Mouse (Mus musculus) MEL (cell line): ENCODE measurements around the gene Sirt3. TPM values are rescaled to one million over a fixed set of nuclear protein-coding genes. Genes with fewer than 3 reads are reported as not detected.

Experiments used
- DNase-seq: peaks from one replicate; pipeline ENCODE4 v3.0.0; 2011; ENCODE audit warnings: low read depth, low spot score
- H3K27ac ChIP-seq: 2 replicates; pipeline ENCODE4 v1.5.1; 2012; ENCODE audit warnings: low read depth, mild to moderate bottlenecking, control low read depth, low read length, moderate library complexity; ENCODE audit not compliant: control insufficient read depth
- H3K27me3 ChIP-seq, 2 experiments: fragments of 150-350 bp in 1 of 2; sonication (generic) in 1 of 2; 2 replicates each; pipeline ENCODE4 v1.6.1; 2012; ENCODE audit warnings: low read length in 2 of 2, mild to moderate bottlenecking in 2 of 2, improper control_type of control experiment in 1 of 2, moderate library complexity in 1 of 2; ENCODE audit not compliant: insufficient read depth in 2 of 2, control insufficient read depth in 1 of 2
- H3K36me3 ChIP-seq, 2 experiments: 2 replicates each; pipeline ENCODE4 v1.6.1; 2012 to 2014; ENCODE audit warnings: low read length in 2 of 2, improper control_type of control experiment in 1 of 2, inconsistent platforms in 1 of 2, mild to moderate bottlenecking in 1 of 2; ENCODE audit not compliant: insufficient read depth in 2 of 2, control insufficient read depth in 1 of 2
- H3K4me1 ChIP-seq, 2 experiments: fragments of 150-350 bp in 1 of 2; sonication (generic) in 1 of 2; 2 replicates each; pipeline ENCODE4 v1.6.1; 2012; ENCODE audit warnings: low read length in 2 of 2, improper control_type of control experiment in 1 of 2, mild to moderate bottlenecking in 1 of 2; ENCODE audit not compliant: insufficient read depth in 2 of 2, control insufficient read depth in 1 of 2
- H3K4me3 ChIP-seq, 2 experiments: fragments of 150-350 bp in 1 of 2; sonication (generic) in 1 of 2; 2 replicates each; pipeline ENCODE4 v1.5.1; 2012; ENCODE audit warnings: low read depth in 2 of 2, low read length in 2 of 2, mild to moderate bottlenecking in 2 of 2, moderate library complexity in 2 of 2, control low read depth in 1 of 2, improper control_type of control experiment in 1 of 2; ENCODE audit not compliant: control insufficient read depth in 1 of 2, insufficient read depth in 1 of 2
- H3K79me2 ChIP-seq: 2 replicates; pipeline ENCODE4 v1.6.1; 2012; ENCODE audit warnings: mild to moderate bottlenecking, low read length, moderate library complexity; ENCODE audit not compliant: control insufficient read depth, poor library complexity, insufficient read depth
- H3K9ac ChIP-seq: 2 replicates; pipeline ENCODE4 v1.6.1; 2012; ENCODE audit warnings: low read depth, mild to moderate bottlenecking, control low read depth, low read length, moderate library complexity; ENCODE audit not compliant: control insufficient read depth, poor library complexity, severe bottlenecking
- H3K9me3 ChIP-seq: fragments of 150-350 bp; sonication (generic); replicated peaks from 2 replicates; pipeline ENCODE4 v1.6.1; 2012; ENCODE audit warnings: mild to moderate bottlenecking, low read length, improper control_type of control experiment, moderate library complexity; ENCODE audit not compliant: insufficient read depth
- BHLHE40 ChIP-seq: IDR thresholded peaks from 2 replicates; pipeline ENCODE4 v1.6.1; 2012; ENCODE audit warnings: low read depth, mild to moderate bottlenecking, inconsistent platforms, low read length, improper control_type of control experiment, borderline replicate concordance
- CHD1 ChIP-seq: IDR thresholded peaks from 2 replicates; pipeline ENCODE4 v1.6.1; 2012; ENCODE audit warnings: low read depth, mild to moderate bottlenecking, inconsistent platforms, low read length, improper control_type of control experiment
- E2F4 ChIP-seq: IDR thresholded peaks from 2 replicates; pipeline ENCODE4 v1.6.1; 2011; ENCODE audit warnings: low read depth, low read length, improper control_type of control experiment, borderline replicate concordance
- GATA1 ChIP-seq: IDR thresholded peaks from 2 replicates; pipeline ENCODE4 v1.6.1; 2011; ENCODE audit warnings: low read depth, low read length, improper control_type of control experiment
- JUND ChIP-seq: IDR thresholded peaks from 2 replicates; pipeline ENCODE4 v1.6.1; 2011; ENCODE audit warnings: low read depth, mild to moderate bottlenecking, improper control_type of control experiment, low read length
- KAT2A ChIP-seq: conservative IDR thresholded peaks from 2 replicates; pipeline ENCODE4 v1.6.1; 2012; ENCODE audit warnings: low read depth, low read length, improper control_type of control experiment, inconsistent platforms
- MAFK ChIP-seq: IDR thresholded peaks from 2 replicates; pipeline ENCODE4 v1.6.1; 2011; ENCODE audit warnings: low read depth, mild to moderate bottlenecking, low read length, improper control_type of control experiment, borderline replicate concordance
- MAZ ChIP-seq: IDR thresholded peaks from 2 replicates; pipeline ENCODE4 v1.6.1; 2012; ENCODE audit warnings: low read depth, mild to moderate bottlenecking, inconsistent platforms, low read length, improper control_type of control experiment
- MEF2A ChIP-seq: IDR thresholded peaks from 2 replicates; pipeline ENCODE4 v1.6.1; 2014; ENCODE audit warnings: low read depth, mild to moderate bottlenecking, inconsistent platforms, low read length, improper control_type of control experiment; ENCODE audit not compliant: poor library complexity, insufficient replicate concordance, severe bottlenecking; ENCODE audit errors: extremely low read depth
- NRF1 ChIP-seq: IDR thresholded peaks from 2 replicates; pipeline ENCODE4 v1.6.1; 2014; ENCODE audit warnings: low read depth, mild to moderate bottlenecking, inconsistent platforms, low read length, improper control_type of control experiment, moderate library complexity; ENCODE audit not compliant: poor library complexity, insufficient read depth, severe bottlenecking
- RAD21 ChIP-seq: IDR thresholded peaks from 2 replicates; pipeline ENCODE4 v1.6.1; 2011; ENCODE audit warnings: mild to moderate bottlenecking, low read depth, low read length, improper control_type of control experiment
- SIN3A ChIP-seq: IDR thresholded peaks from 2 replicates; pipeline ENCODE4 v1.6.1; 2012; ENCODE audit warnings: low read length, improper control_type of control experiment, inconsistent platforms
- SMC3 ChIP-seq: IDR thresholded peaks from 2 replicates; pipeline ENCODE4 v1.6.1; 2011; ENCODE audit warnings: low read depth, low read length, improper control_type of control experiment
- TAL1 ChIP-seq: IDR thresholded peaks from 2 replicates; pipeline ENCODE4 v1.6.1; 2012; ENCODE audit warnings: mild to moderate bottlenecking, inconsistent platforms, low read length, moderate library complexity, mixed read lengths
- TBP ChIP-seq: IDR thresholded peaks from 2 replicates; pipeline ENCODE4 v1.8.0; 2011; ENCODE audit warnings: low read depth, low read length, improper control_type of control experiment
- TCF12 ChIP-seq: IDR thresholded peaks from 2 replicates; pipeline ENCODE4 v1.6.1; 2014; ENCODE audit warnings: low read depth, mild to moderate bottlenecking, inconsistent platforms, low read length, improper control_type of control experiment, moderate library complexity
- UBTF ChIP-seq: IDR thresholded peaks from 2 replicates; pipeline ENCODE4 v1.6.1; 2012; ENCODE audit warnings: low read depth, mild to moderate bottlenecking, inconsistent platforms, low read length, improper control_type of control experiment, moderate library complexity, borderline replicate concordance; ENCODE audit not compliant: insufficient read depth
- ZC3H11A ChIP-seq: IDR thresholded peaks from 2 replicates; pipeline ENCODE4 v1.6.1; 2012; ENCODE audit warnings: low read depth, mild to moderate bottlenecking, inconsistent platforms, low read length, improper control_type of control experiment
- polyA plus RNA-seq, 2 experiments: library from polyadenylated mRNA; stranded (reverse) in 1 of 2; unstranded in 1 of 2; fragments of >175 nt in 1 of 2; fragments of >200 nt in 1 of 2; gene quantifications; 2 replicates each; pipeline versions ENCODE4 v1.2.1 to v1.2.4; 2012; ENCODE audit warnings: low replicate concordance in 2 of 2, low read depth in 1 of 2; ENCODE audit not compliant: insufficient read length in 2 of 2, insufficient read depth in 1 of 2, missing spikeins in 1 of 2
- total RNA-seq: library from RNA; depleted of rRNA; stranded (reverse); fragments of 300-350 nt; gene quantifications from 2 replicates; pipeline ENCODE4 v1.2.3, GENCODE M21; 2012

Gene Sirt3
- total and polyA plus RNA-seq, 3 experiments: 16.1 to 19.5 TPM; not detected in 1

GRCm38 (mm10) chr7:140927181-140927580 is 45.1 kb upstream of the Sirt3 start:
- Histone ChIP-seq H3K9me3 (no peaks in the 10 kb centered on the region), H3K9ac (no peak overlapping the region), H3K27ac (no peak overlapping the region), H3K27me3 (peaks cover 11 to 20% of the 10 kb centered on the region in 2 experiments), H3K79me2 (no peaks in the 10 kb centered on the region), H3K4me3 (no peak overlapping the region), H3K4me1 (no peaks in the 10 kb centered on the region), H3K36me3 (no peaks in the 10 kb centered on the region)
- TF ChIP-seq CHD1 (no peak), MEF2A (no peak), BHLHE40 (no peak), TBP (no peak), TCF12 (no peak), SMC3 (no peak), E2F4 (no peak), SIN3A (no peak), UBTF (no peak)
- no peak for DNase-seq

- no peak for DNase-seq
- H3K9me3 ChIP-seq: no peaks in the 10 kb centered on the region
- H3K36me3 ChIP-seq: peaks cover 0 to 2% of the 10 kb centered on the region in 2 experiments; a peak in 2 of 4 replicates
- H3K4me1 ChIP-seq: peaks cover 0 to 9% of the 10 kb centered on the region in 2 experiments; a peak in 1 of 4 replicates
- no peak overlapping the region for H3K9ac ChIP-seq
- H3K27me3 ChIP-seq: peaks cover 0 to 9% of the 10 kb centered on the region in 2 experiments; a peak in 3 of 4 replicates
- H3K27ac ChIP-seq: no peak overlapping the region
- H3K4me3 ChIP-seq: no peak overlapping the region
- TF ChIP-seq TAL1 (no peak), ZC3H11A (no peak), MAFK (no peak), GATA1 (no peak), NRF1 (no peak), RAD21 (no peak), E2F4 (no peak), MAZ (no peak), JUND (no peak), KAT2A (no peak)
- H3K79me2 ChIP-seq: no peaks in the 10 kb centered on the region
Measured at GRCm38 (mm10) chr7:140923070-140923775, 41.1 kb upstream of the Sirt3 start.
